Mouse (Mus musculus) brain, embryonic 14.5 days (tissue): ENCODE measurements at regions not wholly inside any gene's neighbourhood (a gene's known extent, or its start where the extent isn't known, plus 50 kb on each side); places are given as distances from the start of the nearest gene placed in this dataset.

ENCODE experiments used
- CTCF ChIP-seq: fragments of 200-500 bp; IDR thresholded peaks from 2 replicates; pipeline ENCODE4 v1.5.1; 2012; ENCODE audit warnings: inconsistent platforms, mild to moderate bottlenecking, moderate library complexity, borderline replicate concordance; ENCODE audit not compliant: insufficient read depth, insufficient read length; ENCODE audit errors: extremely low read depth
- POLR2A ChIP-seq: fragments of 200-500 bp; IDR thresholded peaks from 2 replicates; pipeline ENCODE4 v1.6.1; 2012; ENCODE audit warnings: mild to moderate bottlenecking, inconsistent platforms, borderline replicate concordance; ENCODE audit not compliant: poor library complexity, insufficient read depth, insufficient read length, severe bottlenecking; ENCODE audit errors: extremely low read depth

DNA sequence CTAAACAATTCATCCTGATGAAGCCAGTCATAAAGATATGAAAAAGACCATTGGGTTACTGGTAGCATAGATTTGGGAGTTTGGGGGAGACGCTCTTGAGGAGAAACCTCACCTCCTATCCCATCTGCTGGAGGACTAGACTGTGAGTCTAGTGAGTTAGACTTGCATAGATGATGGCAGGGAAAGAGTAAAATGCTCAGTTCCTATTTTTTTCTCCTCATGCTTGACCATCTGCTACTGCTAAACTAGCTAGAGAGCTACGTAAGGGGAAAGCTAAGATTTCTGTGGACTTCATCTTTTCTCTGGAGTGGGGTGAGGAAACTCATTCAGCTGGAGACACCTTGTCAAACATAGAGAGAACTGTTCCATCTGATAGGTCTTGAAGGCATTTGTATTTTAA lies 118.4 kb upstream of the Gnao1 start:
- TF ChIP-seq CTCF: no peak
- no peak for TF ChIP-seq POLR2A
